Mouse (Mus musculus) embryonic fibroblast, embryonic 13.5 days (primary cell): ENCODE measurements around the gene Ano6. TPM values are rescaled to one million over a fixed set of nuclear protein-coding genes. Genes with fewer than 3 reads are reported as not detected.
A peak's percentile ranks its signal among the peaks of the same experiment; 100 is the strongest.
"Not testable (repeated sequence)": the region's sequence is repeated elsewhere in the genome, so short reads cannot be mapped to it uniquely, and the experiment has no call there.

ENCODE experiments used
- H3K27ac ChIP-seq: 2 replicates; pipeline ENCODE4 v1.5.1; 2012; ENCODE audit warnings: low read length, control low read depth, inconsistent platforms; ENCODE audit not compliant: insufficient read depth
- H3K4me1 ChIP-seq: 2 replicates; pipeline ENCODE4 v1.6.1; 2011; ENCODE audit warnings: low read length; ENCODE audit not compliant: control insufficient read depth, insufficient read depth
- H3K4me3 ChIP-seq: 2 replicates; pipeline ENCODE4 v1.5.1; 2011; ENCODE audit warnings: mild to moderate bottlenecking, control low read depth, low read length; ENCODE audit not compliant: insufficient read depth
- CTCF ChIP-seq: IDR thresholded peaks from 2 replicates; pipeline ENCODE4 v1.5.1; 2011; ENCODE audit warnings: mild to moderate bottlenecking, control low read depth, low read length, moderate library complexity, borderline replicate concordance; ENCODE audit not compliant: insufficient read depth
- POLR2A ChIP-seq: IDR thresholded peaks from 2 replicates; pipeline ENCODE4 v1.6.1; 2011; ENCODE audit warnings: low read depth, mild to moderate bottlenecking, control low read depth, low read length, moderate library complexity
- polyA plus RNA-seq: library from polyadenylated mRNA; stranded (reverse); fragments of >200 nt; gene quantifications from 2 replicates; pipeline ENCODE4 v1.2.4, GENCODE M21; 2011; ENCODE audit warnings: low read depth; ENCODE audit not compliant: missing spikeins, insufficient read length

The Ano6 gene
- polyA plus RNA-seq, 1 experiment: 102 TPM

- H3K4me1 ChIP-seq: peaks cover 35% of the 10 kb centered on the region
- H3K27ac ChIP-seq: peak overlapping the region; percentile 98
- TF ChIP-seq POLR2A (no peak), CTCF (no peak)
- H3K4me3 ChIP-seq: no peak overlapping the region
Measured at GRCm38 (mm10) chr15:95823383-95824306, 33.0 kb downstream of the Ano6 start.

GRCm38 (mm10) chr15:95826516-95826915, 35.9 kb downstream of the Ano6 start:
- TF ChIP-seq POLR2A: no peak
- no peak for TF ChIP-seq CTCF
- 0 out of 2 replicates have a peak overlapping the region, but pooled peaks have one; percentile 17 for H3K27ac ChIP-seq
- no peak overlapping the region for H3K4me3 ChIP-seq
- peaks cover 45% of the 10 kb centered on the region for H3K4me1 ChIP-seq

- Histone ChIP-seq H3K4me1 (peaks cover 45% of the 10 kb centered on the region), H3K27ac (peak overlapping the region; percentile 7), H3K4me3 (no peak overlapping the region)
- TF ChIP-seq CTCF (no peak), POLR2A (no peak)
Measured at GRCm38 (mm10) chr15:95827465-95827971, 36.9 kb downstream of the Ano6 start.

GRCm38 (mm10) chr15:95828018-95828646, 37.5 kb downstream of the Ano6 start:
- H3K4me3 ChIP-seq: not testable (repeated sequence)
- H3K4me1 ChIP-seq: peaks cover 42% of the 10 kb centered on the region
- 0 out of 2 replicates have a peak overlapping the region, but pooled peaks have one; percentile 7 for H3K27ac ChIP-seq

GRCm38 (mm10) chr15:95828647-95829254, 38.1 kb downstream of the Ano6 start:
- H3K4me3 ChIP-seq: no peak overlapping the region
- TF ChIP-seq POLR2A (no peak), CTCF (no peak)
- peak overlapping the region; percentile 74 for H3K27ac ChIP-seq
- peaks cover 39% of the 10 kb centered on the region for H3K4me1 ChIP-seq

- Histone ChIP-seq H3K4me1 (peaks cover 32% of the 10 kb centered on the region), H3K27ac (peak overlapping the region; percentile 74; the same call in 1 of the 2 replicates), H3K4me3 (no peak overlapping the region)
- TF ChIP-seq POLR2A (no peak), CTCF (no peak)
Measured at GRCm38 (mm10) chr15:95829553-95830205, 39.0 kb downstream of the Ano6 start.

GRCm38 (mm10) chr15:95830206-95830560, 39.5 kb downstream of the Ano6 start:
- TF ChIP-seq POLR2A (no peak), CTCF (no peak)
- Histone ChIP-seq H3K4me1 (peaks cover 30% of the 10 kb centered on the region), H3K4me3 (no peak overlapping the region), H3K27ac (no peak overlapping the region)

- no peak for TF ChIP-seq POLR2A
- TF ChIP-seq CTCF: no peak
- H3K4me1 ChIP-seq: peaks cover 24% of the 10 kb centered on the region
- no peak overlapping the region for H3K4me3 ChIP-seq
- H3K27ac ChIP-seq: peak overlapping the region; percentile 60
Measured at GRCm38 (mm10) chr15:95833292-95833691, 42.6 kb downstream of the Ano6 start.

GRCm38 (mm10) chr15:95836077-95836476, 45.4 kb downstream of the Ano6 start:
- peaks cover 21% of the 10 kb centered on the region for H3K4me1 ChIP-seq
- TF ChIP-seq CTCF: no peak
- no peak for TF ChIP-seq POLR2A
- 0 out of 2 replicates have a peak overlapping the region, but pooled peaks have one; percentile 9 for H3K27ac ChIP-seq
- no peak overlapping the region for H3K4me3 ChIP-seq
